Mouse (Mus musculus): ENCODE measurements around the gene Ntn5.
"Not testable (repeated sequence)": the region's sequence is repeated elsewhere in the genome, so short reads cannot be mapped to it uniquely, and the experiment has no call there.

Ntn5 gene

GRCm38 (mm10) chr7:45683396-45684050 is at the start of gene Ntn5:
Ntn5 (plus strand) TSS chr7:45684022.
- DNase-seq (ENCODE audit: extremely low read depth, low read depth) = no peak

- peak; percentile 75 for DNase-seq (ENCODE audit: extremely low read depth, low read depth)
Measured at GRCm38 (mm10) chr7:45634946-45635681, 48.7 kb upstream of the Ntn5 start.

DNA sequence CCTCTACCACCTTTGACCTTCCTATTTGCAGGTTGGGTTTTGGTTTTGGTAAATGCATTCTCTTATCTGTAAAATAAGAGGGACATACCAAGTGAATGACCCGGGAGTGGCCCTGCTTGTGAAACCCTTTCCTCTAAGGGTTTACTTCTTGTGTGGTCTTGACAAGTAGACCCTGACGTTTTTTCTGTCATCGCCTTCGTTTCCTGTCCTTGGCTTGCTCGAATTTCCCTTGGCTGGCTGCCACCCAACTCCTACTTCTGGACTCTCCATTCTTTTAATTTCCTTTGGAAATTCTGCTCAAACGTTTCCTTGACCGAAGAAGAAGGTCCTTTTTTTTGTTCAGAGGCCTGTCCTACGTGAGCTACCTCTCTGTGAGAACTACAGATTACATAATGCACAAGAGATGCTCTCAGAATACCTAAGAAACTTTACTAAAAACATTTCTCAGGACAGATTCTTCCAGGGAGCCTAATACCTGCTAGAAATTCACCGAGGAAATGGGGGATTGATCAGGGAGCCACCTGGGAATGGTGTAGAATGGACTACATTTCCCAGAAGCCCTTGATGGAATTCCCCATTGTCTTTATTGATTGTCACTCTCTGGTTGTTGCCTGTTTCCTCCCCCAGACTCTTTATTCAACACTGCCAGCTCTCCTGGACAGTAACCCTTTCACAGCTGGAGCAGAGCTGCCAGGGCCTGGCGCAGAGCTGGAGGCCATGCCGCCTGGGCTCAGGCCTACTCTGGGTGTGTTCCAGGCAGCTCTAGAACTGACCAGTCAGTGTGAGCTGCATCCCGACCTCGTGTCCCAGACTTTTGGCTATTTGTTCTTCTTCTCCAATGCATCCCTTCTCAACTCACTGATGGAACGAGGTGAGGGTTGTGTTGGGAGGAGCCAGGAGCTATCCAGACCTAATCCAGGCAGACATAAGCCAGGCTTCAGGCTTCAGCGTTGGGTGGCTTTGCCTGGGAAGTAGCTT is 47.8 kb upstream of the Ntn5 start:
- DNase-seq (ENCODE audit: extremely low read depth, low read depth) = no peak

- DNase-seq (ENCODE audit: extremely low read depth, low read depth) = no peak
Measured at GRCm38 (mm10) chr7:45637710-45638109, 46.1 kb upstream of the Ntn5 start.

GRCm38 (mm10) chr7:45638623-45639401 is 45.0 kb upstream of the Ntn5 start:
- no peak for DNase-seq (ENCODE audit: extremely low read depth, low read depth)

- DNase-seq (ENCODE audit: extremely low read depth, low read depth) = no peak
Measured at GRCm38 (mm10) chr7:45639561-45640027, 44.2 kb upstream of the Ntn5 start, which contains the start of gene Mamstr. Mamstr (plus strand) TSS chr7:45639977.

DNA sequence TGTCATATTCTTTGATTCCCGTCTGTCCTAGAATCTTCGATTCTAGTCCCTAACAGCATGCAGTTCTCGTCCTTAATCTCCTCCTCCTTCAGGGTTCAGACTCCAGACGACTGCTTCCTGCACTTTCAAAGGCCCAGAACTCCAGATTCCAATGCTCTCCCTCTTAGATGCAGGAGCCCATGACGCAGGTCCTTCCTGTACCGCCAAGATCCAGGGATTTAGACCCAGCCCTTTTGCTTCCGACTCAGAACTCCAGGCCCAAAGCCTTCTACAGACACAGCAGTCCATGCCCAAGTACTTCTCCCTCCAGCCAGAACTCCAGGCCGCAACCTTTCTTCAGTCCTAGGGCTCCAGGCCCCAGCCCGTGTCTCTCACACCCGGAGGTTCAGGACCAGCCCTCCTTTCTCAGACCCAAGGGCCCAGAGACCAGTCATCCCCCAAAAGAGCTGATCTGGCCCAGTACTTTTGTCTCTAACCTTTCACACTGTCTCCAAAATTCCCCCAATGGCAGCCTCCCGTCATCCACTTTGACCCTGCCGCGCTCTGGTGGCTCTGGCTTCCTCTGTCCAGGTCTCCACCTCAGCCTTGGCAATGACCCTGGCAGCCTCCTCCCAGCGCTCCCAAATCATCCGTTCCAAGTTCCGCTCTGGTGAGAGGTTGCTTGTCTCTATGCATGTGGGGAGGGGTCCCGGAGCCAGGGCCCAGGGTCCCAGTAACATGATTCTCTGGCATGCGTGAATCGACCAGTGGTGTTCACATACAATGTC is 43.4 kb upstream of the Ntn5 start:
- no peak for DNase-seq (ENCODE audit: extremely low read depth, low read depth)

DNA sequence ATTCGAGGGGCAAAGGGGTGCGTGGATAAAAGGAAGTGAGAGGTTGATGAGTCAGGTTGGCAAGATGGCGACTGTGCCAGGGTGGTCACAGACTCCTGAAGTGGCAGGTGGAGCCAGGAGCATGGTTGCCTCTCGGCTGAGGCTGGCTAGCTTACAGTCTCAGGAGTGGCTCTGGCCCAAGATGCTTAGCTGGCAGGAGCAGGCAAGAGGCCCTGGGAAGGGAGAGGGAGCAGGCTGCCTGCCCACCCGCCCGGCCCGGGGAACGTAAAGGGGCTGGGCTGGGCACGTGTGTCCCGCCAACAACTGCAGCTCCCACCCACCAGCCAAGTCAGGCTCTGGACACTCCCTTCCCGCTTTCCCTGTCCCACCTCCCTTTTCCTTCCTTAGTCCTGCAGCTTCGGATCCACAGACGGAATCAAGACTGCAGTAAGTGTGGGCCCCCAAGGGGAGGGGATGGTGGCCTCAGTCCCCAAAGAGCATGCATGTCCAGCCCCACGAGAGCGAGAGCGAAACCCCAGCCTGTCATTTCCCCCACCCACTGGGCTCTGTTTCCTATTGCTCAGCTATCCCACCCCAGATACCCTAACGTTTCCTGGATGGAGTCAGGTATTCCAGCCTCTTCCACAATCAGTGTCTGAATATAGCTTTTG is 42.3 kb upstream of the Ntn5 start:
- no peak for DNase-seq (ENCODE audit: extremely low read depth, low read depth)

DNA sequence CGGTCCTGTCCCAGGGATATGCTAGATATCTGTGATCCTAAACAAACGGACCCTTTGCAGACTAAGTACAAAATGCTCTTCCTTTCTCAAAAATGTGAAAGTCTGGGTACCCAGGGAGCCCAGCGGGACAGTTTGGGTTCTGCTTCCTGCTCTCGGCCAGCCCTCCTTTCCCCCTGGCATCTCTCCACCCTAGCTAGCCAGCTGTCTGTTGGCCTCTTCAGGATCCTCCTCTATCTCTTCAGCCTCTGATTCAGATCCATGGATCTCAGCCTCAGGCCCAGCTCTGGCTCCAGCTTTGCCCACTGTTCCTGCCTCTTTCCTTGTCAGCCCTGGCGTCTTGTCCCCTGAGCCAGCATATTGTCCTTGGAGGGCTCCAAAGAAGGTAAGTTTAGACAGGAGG is 41.7 kb upstream of the Ntn5 start:
- DNase-seq (ENCODE audit: extremely low read depth, low read depth) = no peak

DNA sequence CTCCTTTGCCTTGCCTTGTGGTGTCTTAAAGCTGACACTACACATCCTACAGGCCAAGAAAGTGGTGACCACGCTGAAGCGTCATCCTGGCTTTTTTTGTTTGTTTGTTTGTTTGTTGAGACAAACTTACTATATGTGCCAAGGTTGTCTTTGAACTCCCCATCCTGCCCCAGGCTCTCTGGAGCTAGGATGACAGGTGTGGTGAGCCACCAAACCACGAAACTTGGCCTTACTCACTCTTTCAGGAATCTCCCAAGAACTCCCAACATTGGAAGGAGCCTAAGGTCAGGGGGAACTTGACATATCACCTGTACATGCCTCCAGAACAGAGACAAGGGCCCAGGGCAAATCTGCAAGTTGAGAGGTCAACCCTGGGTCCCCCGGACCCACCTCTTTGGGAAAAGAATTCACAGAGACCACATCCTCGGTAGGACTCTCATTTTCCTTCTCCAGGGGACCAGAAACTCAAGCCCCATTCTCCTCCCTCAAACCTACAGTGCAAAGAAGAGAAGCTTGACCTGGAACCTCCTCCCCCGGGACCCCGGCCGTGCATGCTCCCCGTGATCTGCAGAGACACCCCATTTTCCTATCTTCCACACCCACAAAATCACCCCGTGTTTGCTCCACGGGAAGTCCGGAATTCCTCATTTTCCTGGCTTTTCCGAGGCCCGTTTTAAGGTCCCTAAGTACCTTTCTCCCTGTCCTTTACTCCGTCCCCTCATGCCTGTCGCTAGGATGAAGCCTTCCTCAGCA is 41.1 kb upstream of the Ntn5 start:
- no peak for DNase-seq (ENCODE audit: extremely low read depth, low read depth)

DNA sequence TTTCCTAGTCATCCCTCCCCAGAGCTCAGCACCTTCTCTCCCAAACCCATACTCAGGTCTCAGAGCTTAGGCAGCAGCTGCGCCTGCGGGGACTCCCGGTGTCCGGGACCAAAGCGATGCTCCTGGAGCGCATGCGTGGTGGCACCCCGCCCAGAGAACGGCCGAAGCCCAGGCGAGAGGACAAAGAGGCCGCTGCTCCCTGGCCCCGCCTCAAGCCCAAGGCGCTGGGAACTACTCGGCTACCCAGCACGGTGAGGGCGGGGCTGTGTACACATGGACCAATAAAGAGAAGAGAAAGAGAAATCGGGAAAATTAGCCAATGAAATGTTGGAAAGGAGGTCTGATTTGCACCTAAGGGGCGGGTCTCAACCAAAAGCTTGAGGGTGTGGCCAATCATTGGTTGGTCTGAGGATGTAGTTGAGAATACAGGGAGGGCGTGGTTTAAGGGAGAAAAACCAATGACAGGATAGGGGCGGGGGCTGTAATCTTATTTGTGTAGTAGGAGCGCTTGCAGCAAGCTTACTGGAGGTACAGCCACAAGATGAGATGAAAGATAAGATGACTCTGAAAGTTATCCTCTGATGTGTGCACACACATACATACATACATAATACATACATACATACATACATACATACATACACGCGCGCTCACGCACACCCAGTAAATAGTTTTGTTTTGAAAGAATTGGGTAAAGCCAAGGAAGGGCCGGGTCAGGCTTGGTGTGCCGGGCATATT is 40.2 kb upstream of the Ntn5 start:
- peak; percentile 96 for DNase-seq (ENCODE audit: extremely low read depth, low read depth)

- DNase-seq (ENCODE audit: extremely low read depth, low read depth) = no peak
Measured at GRCm38 (mm10) chr7:45644183-45644582, 39.6 kb upstream of the Ntn5 start.

- DNase-seq (ENCODE audit: extremely low read depth, low read depth) = no peak
Measured at GRCm38 (mm10) chr7:45644872-45645590, 38.8 kb upstream of the Ntn5 start.

DNA sequence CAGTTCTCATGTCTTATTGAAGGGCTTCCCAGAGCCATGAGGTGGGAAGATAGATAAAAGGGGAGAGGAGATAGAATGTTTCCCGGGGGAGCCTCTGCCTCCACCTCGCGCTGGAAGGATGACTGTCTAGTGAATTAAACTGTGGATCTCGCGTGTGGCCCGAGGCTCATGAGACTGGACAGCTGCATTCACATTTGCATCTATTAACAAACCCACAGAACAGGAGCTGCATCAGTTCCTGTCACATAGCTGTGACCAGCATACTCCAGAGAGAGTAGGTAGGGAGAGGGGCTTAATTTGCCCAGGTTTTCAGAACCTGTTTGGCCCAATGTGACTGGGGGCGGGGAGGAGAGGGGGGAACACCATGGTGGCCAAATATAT is 38.2 kb upstream of the Ntn5 start:
- no peak for DNase-seq (ENCODE audit: extremely low read depth, low read depth)

DNA sequence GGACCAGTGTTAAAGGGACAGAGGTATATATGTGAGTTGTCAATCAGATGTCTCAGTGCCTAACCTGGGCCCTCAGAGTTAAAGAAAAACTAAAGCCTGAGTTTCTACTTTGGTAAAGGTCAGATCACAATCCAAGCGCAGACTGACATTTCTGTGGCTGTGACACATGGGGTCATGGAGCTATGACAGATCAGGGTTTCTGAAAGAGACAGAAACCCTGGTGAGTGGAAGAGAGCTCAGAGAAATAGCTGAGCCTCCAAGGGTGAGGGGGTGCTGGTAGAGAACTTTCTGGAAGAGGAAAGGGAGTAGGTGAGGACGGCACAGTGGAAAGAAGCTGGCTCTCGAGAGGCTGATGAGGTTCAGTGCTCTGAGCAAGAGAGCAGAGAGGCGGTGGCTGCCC is 37.2 kb upstream of the Ntn5 start:
- DNase-seq (ENCODE audit: extremely low read depth, low read depth) = no peak

DNA sequence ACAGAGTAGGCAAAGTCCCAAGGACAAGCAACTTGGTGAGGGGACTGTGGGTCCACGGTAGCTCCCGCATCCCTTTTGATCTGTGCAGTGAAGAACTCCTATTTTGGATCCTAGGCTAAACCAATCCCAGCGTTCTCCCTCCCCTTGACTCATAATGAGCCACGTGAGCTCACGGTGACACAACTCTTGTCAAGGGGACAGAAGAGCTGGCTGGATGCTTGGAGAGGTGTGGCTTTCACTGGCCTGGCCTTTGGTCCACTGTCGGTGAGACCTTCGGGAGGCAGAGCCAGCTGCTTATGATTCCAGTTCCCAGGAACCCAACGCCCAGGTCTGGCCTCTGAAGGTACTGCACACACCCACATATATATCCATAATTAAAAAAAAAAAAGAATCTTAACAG is 34.5 kb upstream of the Ntn5 start:
- no peak for DNase-seq (ENCODE audit: extremely low read depth, low read depth)

- DNase-seq (ENCODE audit: extremely low read depth, low read depth) = not testable (repeated sequence)
Measured at GRCm38 (mm10) chr7:45650484-45650883, 33.3 kb upstream of the Ntn5 start.
